Mouse (Mus musculus) hindbrain, embryonic 10.5 days (tissue): ENCODE results near the gene Cadm2. TPM values are rescaled to one million over a fixed set of nuclear protein-coding genes. Genes with fewer than 3 reads are reported as not detected.
A peak's percentile ranks its signal among the peaks of the same experiment; 100 is the strongest.

ENCODE experiments used
- DNase-seq: peaks from one replicate; pipeline ENCODE4 v3.0.0-alpha.2; 2017; ENCODE audit warnings: low spot score
- H3K27ac ChIP-seq: fragments of 300-500 bp; sonication (generic); 2 replicates; pipeline ENCODE4 v1.5.1; 2016; ENCODE audit warnings: mild to moderate bottlenecking, moderate library complexity
- H3K27me3 ChIP-seq: fragments of 300-500 bp; sonication (generic); 2 replicates; pipeline ENCODE4 v1.6.1; 2016; ENCODE audit warnings: mild to moderate bottlenecking; ENCODE audit not compliant: poor library complexity, insufficient read depth, severe bottlenecking
- H3K36me3 ChIP-seq: fragments of 300-500 bp; sonication (generic); 2 replicates; pipeline ENCODE4 v1.6.1; 2016; ENCODE audit warnings: mild to moderate bottlenecking, moderate library complexity
- H3K4me1 ChIP-seq: fragments of 300-500 bp; sonication (generic); replicated peaks from 2 replicates; pipeline ENCODE4 v1.6.1; 2016; ENCODE audit warnings: mild to moderate bottlenecking
- H3K4me3 ChIP-seq: fragments of 300-500 bp; sonication (generic); 2 replicates; pipeline ENCODE4 v1.5.1; 2016; ENCODE audit warnings: mild to moderate bottlenecking, moderate library complexity
- H3K9me3 ChIP-seq: fragments of 300-500 bp; sonication (generic); 2 replicates; pipeline ENCODE4 v1.6.1; 2016; ENCODE audit warnings: mild to moderate bottlenecking, moderate library complexity
- WGBS: fragments of 180-500 bp; shearing (Covaris S2); methylation state at CpG from one replicate; pipeline ENCODE4 v1.1.7; 2016; 5-methylcytosine and 5-hydroxymethylcytosine counted together
- polyA plus RNA-seq: library from polyadenylated mRNA; unstranded; fragments of >200 nt; fragmentation: Nextera tagmentation; extraction: Ambion mirVana; gene quantifications from 2 replicates; pipeline ENCODE4 v1.2.1, GENCODE M21; 2016

The Cadm2 gene
- polyA plus RNA-seq, 1 experiment from 2014 or later = 4.8 TPM

DNA sequence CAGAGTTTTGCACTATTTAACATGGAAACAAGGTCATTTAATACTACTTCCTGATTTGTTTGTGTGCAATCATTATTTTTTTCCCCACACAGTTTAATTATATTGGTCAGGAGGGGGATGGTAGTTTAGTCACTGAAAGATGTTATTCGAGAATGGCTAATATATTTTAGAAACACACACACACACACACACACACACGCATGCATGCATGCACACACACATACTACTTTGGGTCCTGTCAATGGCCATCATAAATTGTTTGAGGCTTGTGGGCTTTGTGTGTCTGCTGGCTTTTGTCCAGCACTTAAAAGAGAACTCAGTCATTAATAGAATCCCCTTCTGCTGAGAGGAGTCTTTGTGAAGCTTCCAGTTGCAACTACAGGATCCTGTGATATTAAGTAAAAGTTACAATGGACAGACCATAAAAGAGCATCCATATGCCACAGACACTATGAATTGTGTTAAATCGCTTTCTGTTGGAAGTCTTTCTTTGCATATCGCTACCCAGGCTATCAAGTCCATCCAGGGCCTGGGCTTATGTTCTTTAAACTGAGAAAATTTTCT is 427.8 kb downstream of the Cadm2 start:
- Histone ChIP-seq H3K4me3 (no peak overlapping the region), H3K27ac (no peak overlapping the region), H3K4me1 (no peaks in the 10 kb centered on the region), H3K27me3 (no peaks in the 10 kb centered on the region), H3K36me3 (no peaks in the 10 kb centered on the region), H3K9me3 (no peaks in the 10 kb centered on the region)
- DNase-seq = no peak
- WGBS = 88% methylated on average over 4 of the region's 4 CpGs

DNA sequence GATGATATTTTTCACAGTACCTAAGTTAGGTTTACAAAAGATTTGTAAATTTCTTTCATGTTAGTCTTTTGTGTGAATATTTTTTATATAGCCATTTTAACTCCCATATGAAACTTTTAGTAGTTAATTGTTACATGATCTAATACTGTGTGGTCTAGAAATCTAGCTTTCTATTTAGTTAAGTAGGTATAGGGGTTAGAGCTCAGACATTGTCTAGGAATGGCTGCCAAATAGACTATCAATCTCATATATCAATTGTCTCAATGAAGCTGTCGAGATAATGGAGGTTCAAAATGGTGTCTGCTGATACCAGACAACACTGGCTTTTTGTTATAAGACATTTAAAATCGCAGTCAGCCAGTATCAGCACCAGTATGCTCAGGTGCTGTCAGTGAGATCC is 428.3 kb downstream of the Cadm2 start:
- Histone ChIP-seq H3K27ac (no peak overlapping the region), H3K27me3 (no peaks in the 10 kb centered on the region), H3K9me3 (no peaks in the 10 kb centered on the region), H3K4me1 (no peaks in the 10 kb centered on the region), H3K4me3 (no peak overlapping the region), H3K36me3 (no peaks in the 10 kb centered on the region)
- no peak for DNase-seq
- 72% methylated on average over 2 of the region's 2 CpGs for WGBS

DNA sequence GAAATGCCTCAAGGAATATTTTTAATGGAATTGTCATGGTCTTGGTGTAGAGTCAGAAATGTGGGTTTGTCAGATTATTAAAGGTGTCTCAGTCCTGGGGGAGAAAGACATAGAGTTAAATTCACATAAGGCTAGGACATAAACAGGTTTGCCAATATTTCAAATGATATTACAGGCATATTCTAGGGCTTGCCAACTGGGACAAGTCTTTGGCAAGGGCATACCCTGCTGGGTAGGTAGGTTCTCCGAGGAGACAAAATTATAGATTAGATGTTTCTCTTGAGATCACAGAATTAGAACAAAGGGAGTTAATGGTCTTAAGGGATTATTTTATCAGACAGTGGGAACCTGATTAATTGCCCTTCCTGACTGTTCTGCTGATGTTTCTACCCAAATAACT is 434.4 kb downstream of the Cadm2 start:
- H3K9me3 ChIP-seq = no peaks in the 10 kb centered on the region
- H3K36me3 ChIP-seq = no peaks in the 10 kb centered on the region
- no peak overlapping the region for H3K4me3 ChIP-seq
- no peak for DNase-seq
- 87% methylated on average over 1 of the region's 1 CpGs for WGBS
- no peak overlapping the region for H3K27ac ChIP-seq
- no peaks in the 10 kb centered on the region for H3K27me3 ChIP-seq
- no peaks in the 10 kb centered on the region for H3K4me1 ChIP-seq

DNA sequence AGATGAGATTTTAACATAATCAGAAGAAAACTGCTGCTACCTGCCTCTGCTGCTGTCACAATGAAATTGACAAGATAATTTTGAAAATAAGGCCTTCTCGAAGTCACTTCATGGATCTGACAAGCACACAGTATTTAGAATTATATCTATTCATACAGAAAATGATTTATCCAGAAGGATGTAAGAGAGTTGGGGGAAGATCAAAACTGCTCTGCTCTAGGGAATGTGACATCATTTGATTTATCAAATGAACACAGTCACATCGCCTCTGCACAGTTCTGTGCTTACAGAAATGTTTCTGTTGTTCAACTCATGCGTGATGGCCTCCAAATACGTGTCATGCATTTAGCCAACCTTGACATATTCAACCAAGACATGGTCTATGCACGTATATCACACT is 437.8 kb downstream of the Cadm2 start:
- Histone ChIP-seq H3K9me3 (no peaks in the 10 kb centered on the region), H3K4me1 (no peaks in the 10 kb centered on the region), H3K27ac (no peak overlapping the region), H3K36me3 (no peaks in the 10 kb centered on the region), H3K27me3 (no peaks in the 10 kb centered on the region), H3K4me3 (no peak overlapping the region)
- DNase-seq = no peak
- 92% methylated on average over 5 of the region's 5 CpGs for WGBS

DNA sequence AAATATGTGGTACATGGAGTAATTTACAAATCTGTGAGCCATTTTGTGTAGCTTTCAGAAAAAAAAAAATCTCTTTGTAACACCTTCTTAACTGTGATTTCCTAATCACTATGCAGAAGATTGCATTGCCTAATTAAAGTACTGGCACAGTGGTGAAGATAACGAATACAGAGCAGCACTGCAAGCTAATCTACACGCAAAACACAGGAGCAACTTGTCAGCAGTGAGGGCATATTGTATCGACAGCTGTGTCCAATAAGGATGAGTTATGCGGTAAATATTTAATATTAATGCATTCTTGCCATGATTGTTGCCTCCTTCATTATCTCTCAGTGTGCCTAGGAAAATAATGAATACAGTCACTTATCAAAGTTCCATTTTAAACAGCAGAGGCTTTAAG is 445.3 kb downstream of the Cadm2 start:
- no peaks in the 10 kb centered on the region for H3K27me3 ChIP-seq
- H3K4me1 ChIP-seq = no peaks in the 10 kb centered on the region
- no peak for DNase-seq
- no peak overlapping the region for H3K4me3 ChIP-seq
- H3K27ac ChIP-seq = no peak overlapping the region
- H3K9me3 ChIP-seq = no peaks in the 10 kb centered on the region
- H3K36me3 ChIP-seq = no peaks in the 10 kb centered on the region
- WGBS = 82% methylated on average over 4 of the region's 4 CpGs

DNA sequence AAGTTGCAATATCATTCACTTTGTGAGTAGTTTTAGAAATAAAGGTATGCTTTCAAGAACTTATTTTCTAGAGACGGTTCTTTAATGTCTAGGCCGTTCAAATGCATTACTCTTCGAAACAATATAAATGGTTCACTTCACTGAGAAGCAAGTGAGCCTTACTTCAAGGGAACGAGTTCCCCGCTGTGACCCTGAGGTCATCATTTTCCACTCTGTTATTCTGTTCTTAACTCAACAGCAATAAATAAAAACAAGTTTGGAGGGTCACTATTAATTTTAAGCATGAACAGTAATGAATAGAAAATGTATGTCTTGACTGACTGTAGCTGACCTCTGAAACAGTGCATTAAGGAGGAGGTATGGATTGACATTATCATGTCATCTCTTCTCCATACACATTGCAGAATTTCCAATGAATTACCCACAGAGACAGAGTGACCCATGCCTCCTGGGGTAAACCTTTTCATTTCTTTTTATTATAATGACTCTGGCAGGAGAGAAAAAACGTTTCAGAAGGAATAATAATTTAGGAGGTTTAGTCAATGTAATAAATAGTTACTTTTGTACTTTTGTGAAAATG is 458.4 kb downstream of the Cadm2 start:
- DNase-seq = no peak
- peaks cover 4% of the 10 kb centered on the region; the same call in 1 of the 2 replicates for H3K4me1 ChIP-seq
- WGBS = 31% methylated on average over 6 of the region's 6 CpGs
- no peaks in the 10 kb centered on the region for H3K36me3 ChIP-seq
- H3K27me3 ChIP-seq = no peaks in the 10 kb centered on the region
- no peak overlapping the region for H3K4me3 ChIP-seq
- H3K27ac ChIP-seq = no peak overlapping the region
- H3K9me3 ChIP-seq = no peaks in the 10 kb centered on the region

DNA sequence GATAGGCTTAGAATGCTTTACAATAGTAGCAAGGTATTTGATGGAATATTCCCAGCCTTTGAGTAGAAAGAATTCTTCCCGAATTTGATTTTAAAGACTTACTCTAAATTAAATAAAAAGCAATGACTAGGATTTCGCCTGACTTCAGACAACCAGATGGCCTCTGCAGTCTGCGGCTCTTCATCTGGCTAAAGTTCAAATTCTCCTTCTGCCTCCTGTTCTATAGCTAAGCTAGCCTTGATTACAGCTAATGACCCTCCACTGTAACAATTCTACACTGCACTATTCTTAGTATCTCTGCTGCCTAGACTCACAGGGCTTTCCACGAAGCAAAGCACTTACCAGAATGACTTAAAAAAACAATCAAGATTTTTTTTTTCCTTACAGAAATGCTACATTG is 495.9 kb downstream of the Cadm2 start:
- no peaks in the 10 kb centered on the region for H3K36me3 ChIP-seq
- 85% methylated on average over 4 of the region's 4 CpGs for WGBS
- H3K4me1 ChIP-seq = no peaks in the 10 kb centered on the region
- DNase-seq = no peak
- H3K4me3 ChIP-seq = no peak overlapping the region
- H3K9me3 ChIP-seq = no peaks in the 10 kb centered on the region
- H3K27ac ChIP-seq = no peak overlapping the region
- H3K27me3 ChIP-seq = no peaks in the 10 kb centered on the region

DNA sequence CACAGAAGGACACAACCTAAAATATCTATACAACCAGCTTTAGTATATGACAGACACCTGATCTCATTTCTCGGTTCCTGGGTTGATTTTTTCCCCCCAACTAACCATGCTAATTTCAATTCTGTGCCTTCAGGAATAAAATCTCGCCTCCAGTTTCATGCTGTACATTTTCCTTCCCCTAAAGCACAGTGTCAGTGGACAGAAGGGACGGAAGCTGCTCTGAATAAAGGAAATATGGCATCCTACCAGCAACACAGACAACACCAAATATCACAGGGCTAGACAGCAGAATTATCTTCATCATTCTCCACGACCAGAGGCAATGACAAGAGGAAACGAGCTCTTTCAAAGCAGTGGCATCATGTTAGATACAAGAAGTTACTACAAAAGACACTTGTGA is 498.2 kb downstream of the Cadm2 start:
- no peaks in the 10 kb centered on the region for H3K9me3 ChIP-seq
- H3K4me1 ChIP-seq = no peaks in the 10 kb centered on the region
- DNase-seq = no peak
- H3K27ac ChIP-seq = no peak overlapping the region
- H3K4me3 ChIP-seq = no peak overlapping the region
- WGBS = 81% methylated on average over 5 of the region's 5 CpGs
- no peaks in the 10 kb centered on the region for H3K27me3 ChIP-seq
- no peaks in the 10 kb centered on the region for H3K36me3 ChIP-seq

DNA sequence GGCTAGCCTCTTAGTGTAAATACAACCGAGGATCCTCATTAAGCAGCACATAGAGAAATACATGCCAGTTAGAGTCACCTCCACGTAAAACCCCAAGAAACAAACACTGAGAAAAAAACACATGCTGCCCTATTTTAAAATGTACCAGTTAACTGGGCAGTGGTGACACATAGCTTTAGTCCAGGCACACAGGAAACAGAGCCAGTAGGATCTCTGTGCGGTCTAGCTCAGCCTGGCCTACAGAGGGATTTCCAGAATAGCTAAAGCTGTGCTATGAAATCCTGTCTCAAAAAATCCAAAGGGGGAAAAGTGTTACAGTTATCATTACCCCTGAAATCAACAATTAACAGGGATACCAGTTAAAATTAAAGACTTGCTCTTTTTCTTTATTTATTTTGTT is 498.9 kb downstream of the Cadm2 start:
- DNase-seq = no peak
- Histone ChIP-seq H3K4me3 (no peak overlapping the region), H3K9me3 (no peaks in the 10 kb centered on the region), H3K27ac (no peak overlapping the region), H3K4me1 (no peaks in the 10 kb centered on the region), H3K27me3 (no peaks in the 10 kb centered on the region), H3K36me3 (no peaks in the 10 kb centered on the region)
- WGBS = 92% methylated on average over 3 of the region's 3 CpGs

DNA sequence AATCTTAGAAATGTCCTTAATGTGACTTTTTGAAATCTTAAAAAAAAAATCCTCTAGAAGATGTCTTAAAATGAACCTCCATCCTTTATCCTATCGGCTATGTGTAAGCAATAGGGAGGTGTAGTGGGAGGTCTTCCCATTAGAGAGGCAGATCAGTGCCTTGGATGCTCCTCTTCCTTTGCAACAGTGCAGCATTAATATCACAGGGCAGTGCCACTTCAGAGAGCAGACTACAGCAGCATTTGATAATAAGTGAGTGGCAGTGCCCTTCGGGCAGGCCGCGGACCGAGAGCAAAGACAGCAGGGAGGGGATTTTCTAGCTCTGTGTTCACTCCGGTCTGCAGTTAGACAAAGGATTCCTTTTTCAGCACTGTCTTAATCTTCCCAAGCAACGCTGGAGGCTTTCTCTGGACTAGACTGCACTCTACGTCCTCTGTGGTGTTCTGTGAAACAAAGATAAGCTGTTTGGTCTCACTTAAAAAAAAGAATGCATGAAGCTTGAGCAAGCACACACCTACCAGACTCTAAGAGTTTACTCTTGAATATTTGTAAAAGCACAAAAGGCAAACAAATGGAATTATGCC is 514.1 kb downstream of the Cadm2 start:
- DNase-seq = no peak
- 55% methylated on average over 8 of the region's 8 CpGs for WGBS
- H3K36me3 ChIP-seq = no peaks in the 10 kb centered on the region
- H3K4me1 ChIP-seq = 0 out of 2 replicates have a peak, but pooled peaks cover 5% of the 10 kb centered on the region
- H3K27ac ChIP-seq = no peak overlapping the region
- H3K4me3 ChIP-seq = no peak overlapping the region
- no peaks in the 10 kb centered on the region for H3K27me3 ChIP-seq
- H3K9me3 ChIP-seq = no peaks in the 10 kb centered on the region

DNA sequence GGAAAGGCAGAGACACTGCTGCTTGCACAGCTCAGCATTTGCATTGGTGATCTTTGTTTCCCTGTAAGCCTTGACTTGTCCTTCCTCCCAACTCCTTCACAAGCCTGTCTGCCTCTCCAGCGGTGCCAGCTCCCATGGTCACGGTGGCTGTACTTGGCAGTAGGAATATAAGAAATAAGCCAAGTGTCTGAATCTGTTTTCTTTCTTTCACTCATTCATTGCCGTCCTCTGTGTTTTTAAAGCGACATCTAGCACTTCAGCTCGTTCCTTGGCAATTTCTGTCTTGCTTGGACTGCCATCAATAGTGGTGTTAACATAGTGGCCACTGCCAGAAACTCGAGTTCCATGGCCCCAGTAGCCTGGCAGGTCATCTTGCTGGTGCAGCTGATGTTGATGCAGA is 524.0 kb downstream of the Cadm2 start:
- no peak overlapping the region for H3K4me3 ChIP-seq
- no peaks in the 10 kb centered on the region for H3K4me1 ChIP-seq
- H3K9me3 ChIP-seq = no peaks in the 10 kb centered on the region
- 77% methylated on average over 6 of the region's 6 CpGs for WGBS
- no peak for DNase-seq
- no peak overlapping the region for H3K27ac ChIP-seq
- no peaks in the 10 kb centered on the region for H3K27me3 ChIP-seq
- no peaks in the 10 kb centered on the region for H3K36me3 ChIP-seq

DNA sequence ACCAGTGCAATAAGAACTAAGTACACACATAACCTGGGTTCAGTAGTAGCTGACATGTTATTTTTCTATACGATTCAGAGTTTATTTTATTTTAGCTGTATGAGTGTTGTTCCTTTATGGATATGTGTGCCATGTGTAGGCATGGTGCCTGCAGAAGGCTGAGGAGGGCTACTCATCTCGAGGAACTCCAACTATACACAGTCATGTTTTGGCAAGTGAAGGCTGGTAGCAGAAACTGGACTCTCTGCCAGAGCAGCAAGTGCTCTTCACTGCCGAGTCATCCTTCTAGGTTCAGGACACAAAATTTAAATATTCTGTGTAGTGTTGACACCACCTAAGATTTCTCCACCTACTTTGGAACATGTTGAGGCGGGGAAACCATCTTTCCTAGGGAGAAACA is 524.8 kb downstream of the Cadm2 start:
- H3K4me3 ChIP-seq = no peak overlapping the region
- H3K27ac ChIP-seq = no peak overlapping the region
- no peaks in the 10 kb centered on the region for H3K36me3 ChIP-seq
- DNase-seq = no peak
- WGBS = 92% methylated on average over 4 of the region's 4 CpGs
- H3K27me3 ChIP-seq = no peaks in the 10 kb centered on the region
- no peaks in the 10 kb centered on the region for H3K9me3 ChIP-seq
- no peaks in the 10 kb centered on the region for H3K4me1 ChIP-seq

DNA sequence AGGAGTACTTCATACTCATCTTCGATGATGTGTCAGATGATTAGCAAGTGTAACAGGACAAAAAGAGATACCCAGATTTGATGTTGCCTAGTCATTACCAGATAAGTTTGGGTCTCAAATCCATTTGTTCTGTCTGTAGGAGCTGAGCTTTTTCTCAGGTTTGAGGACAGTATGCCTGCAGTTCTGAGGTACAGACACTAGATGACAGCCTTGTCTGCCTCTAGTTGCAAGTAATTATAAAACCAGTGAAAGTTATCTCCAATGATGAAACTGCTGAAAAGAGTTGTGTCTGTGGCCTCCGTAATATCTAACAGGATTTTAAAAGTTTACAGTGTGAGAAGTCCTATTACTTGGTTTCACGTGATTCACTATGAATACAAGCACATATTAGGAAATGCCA is 531.0 kb downstream of the Cadm2 start:
- Histone ChIP-seq H3K9me3 (no peaks in the 10 kb centered on the region), H3K27ac (no peak overlapping the region), H3K36me3 (no peaks in the 10 kb centered on the region), H3K4me1 (no peaks in the 10 kb centered on the region), H3K27me3 (no peaks in the 10 kb centered on the region), H3K4me3 (no peak overlapping the region)
- DNase-seq = peak; percentile 6
- WGBS = 72% methylated on average over 3 of the region's 3 CpGs

DNA sequence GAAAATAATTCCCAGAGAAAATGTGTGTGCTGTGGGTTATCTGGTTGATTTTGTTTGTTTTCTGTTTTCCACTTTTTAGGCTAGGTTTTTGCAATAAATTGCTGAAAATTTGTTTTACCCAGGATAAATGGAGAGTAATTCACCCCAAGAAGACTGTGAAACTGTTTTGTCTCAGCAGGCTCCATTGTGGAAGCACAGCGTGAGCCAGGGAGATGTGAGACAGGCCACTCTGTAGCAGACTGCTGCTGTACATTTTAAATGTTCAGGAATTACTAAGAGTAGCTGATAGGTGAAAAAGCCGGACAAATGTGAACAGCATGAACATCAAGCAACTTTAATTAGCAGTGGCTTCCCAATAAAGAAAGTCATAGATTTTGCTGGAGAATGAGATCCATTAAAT is 541.4 kb downstream of the Cadm2 start:
- Histone ChIP-seq H3K4me1 (no peaks in the 10 kb centered on the region), H3K9me3 (no peaks in the 10 kb centered on the region), H3K27me3 (no peaks in the 10 kb centered on the region), H3K36me3 (no peaks in the 10 kb centered on the region), H3K4me3 (no peak overlapping the region), H3K27ac (no peak overlapping the region)
- 66% methylated on average over 2 of the region's 2 CpGs for WGBS
- DNase-seq = no peak
